Mouse (Mus musculus) left cerebral cortex, postnatal 25 days (tissue): Measurements from ENCODE around the gene Fgfr2. TPM values are rescaled to one million over a fixed set of nuclear protein-coding genes. Genes with fewer than 3 reads are reported as not detected.

Experiments
- DNase-seq, 2 experiments: peaks; one replicate each; pipeline ENCODE4 v3.0.0; 2022; ENCODE audit warnings: low spot score in 2 of 2, mixed read lengths in 1 of 2
- intact Hi-C: fragments of 180-260 bp; cut with DNase I; formaldehyde crosslinking; loops from one replicate; pipeline ENCODE4 v1.15.1; 2025
- total RNA-seq, 2 experiments: library from RNA; stranded (reverse); gene quantifications; 2 replicates each; pipeline ENCODE4 v1.2.3; 2021

The Fgfr2 gene
- total RNA-seq, 2 experiments from 2014 or later = 37.1 to 42.0 TPM

GRCm38 (mm10) chr7:131542872-131543622 is 1580.1 kb downstream of the Fgfr2 start:
- intact Hi-C loops = no loop called here
- no peak for DNase-seq

DNA sequence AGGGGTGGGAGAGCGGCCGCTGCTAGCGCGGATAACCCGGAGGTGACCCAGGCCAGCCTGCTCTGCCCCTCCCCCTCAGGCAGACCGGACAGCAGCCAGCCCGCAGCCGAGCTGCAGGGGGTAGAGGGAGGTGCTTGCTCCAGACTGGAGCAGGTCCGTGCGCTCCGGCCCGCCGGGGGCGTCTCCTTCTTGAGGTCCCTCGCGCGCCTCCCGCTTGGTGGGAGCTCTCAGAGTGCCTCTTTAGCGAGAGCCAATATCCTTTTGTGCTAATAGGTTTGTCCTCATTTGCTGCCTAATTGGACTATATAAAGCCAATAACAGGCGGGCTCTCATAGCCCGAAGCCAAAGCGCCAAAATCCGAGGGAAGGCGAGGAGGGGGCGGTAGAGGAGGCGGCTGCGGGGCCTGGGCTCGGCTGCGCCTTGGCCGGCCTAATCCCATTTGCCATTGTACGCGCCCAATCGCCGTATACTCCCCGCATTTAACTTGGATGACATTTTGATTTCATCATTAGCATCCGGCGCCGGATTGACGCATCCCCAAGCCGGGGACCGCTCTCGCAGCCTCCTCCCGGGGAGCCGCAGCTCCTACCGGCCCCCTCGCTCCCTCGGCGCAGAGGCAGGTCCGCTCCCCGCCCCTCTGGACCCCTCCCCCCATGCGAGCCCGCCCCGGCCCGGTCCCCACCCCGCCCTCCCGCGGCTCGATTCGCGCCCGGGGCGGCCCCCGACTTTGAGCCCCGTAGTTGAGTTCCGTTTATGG is 1580.9 kb downstream of the Fgfr2 start, which contains the start of gene Hmx3:
Gene Hmx3, plus strand, starts transcription at position 753 of the 757 bp plus-strand sequence.
- intact Hi-C loops = no loop called here
- DNase-seq = no peak

GRCm38 (mm10) chr7:131541184-131542114 is 1581.7 kb downstream of the Fgfr2 start:
- no peak for DNase-seq
- intact Hi-C loops = loop anchor here (2.0 kb wide), 1 partner anchor 109 kb away; no protein-coding TSS in a partner anchor

DNA sequence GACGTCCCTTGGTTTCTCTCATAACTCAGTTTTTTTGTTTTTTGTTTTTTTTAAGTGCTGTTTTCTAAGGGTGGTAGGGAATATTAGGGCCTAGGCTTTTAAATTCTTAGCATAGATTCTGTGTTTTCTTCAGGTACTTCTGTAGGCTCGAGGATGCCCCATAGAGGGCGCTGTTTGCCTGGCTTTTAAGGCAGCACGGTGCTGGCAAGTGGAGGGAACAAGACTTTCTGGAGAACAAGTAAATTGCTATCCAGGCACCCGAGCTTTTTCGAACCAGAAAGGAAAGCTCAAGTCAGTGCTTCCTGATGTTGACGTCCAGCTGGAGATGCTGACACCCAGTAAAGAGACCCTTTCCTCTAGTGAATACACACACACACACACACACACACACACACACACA is 1583.2 kb downstream of the Fgfr2 start:
- intact Hi-C loops = loop anchor here (1.0 to 2.0 kb wide), 2 partner anchors 107 to 342 kb away; no protein-coding TSS in a partner anchor
- peak; percentile 79 to 84 for DNase-seq

DNA sequence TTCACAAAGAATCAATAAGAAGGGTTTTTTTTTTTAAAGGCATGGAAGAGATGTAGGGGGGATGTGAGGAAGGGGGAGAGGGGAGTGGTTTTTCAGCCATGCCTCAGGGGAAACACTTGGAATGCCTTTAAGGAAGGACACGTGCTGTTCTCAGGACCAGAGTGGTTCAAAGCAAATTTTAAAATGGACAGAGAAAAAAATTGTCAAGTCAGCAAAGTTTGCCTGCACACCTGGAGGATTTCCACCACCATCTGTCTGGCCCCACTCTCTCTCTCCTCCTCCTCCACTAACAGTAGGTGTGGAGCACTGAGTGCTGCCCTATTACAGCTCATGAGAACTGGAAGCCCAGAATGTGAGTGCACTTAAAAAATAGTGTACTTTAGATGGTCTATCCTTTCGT is 1619.4 kb downstream of the Fgfr2 start:
- intact Hi-C loops = no loop called here
- DNase-seq = no peak

- intact Hi-C loops = no loop called here
- no peak for DNase-seq
These were observed 1644.7 kb downstream of the Fgfr2 start for GRCm38 (mm10) chr7:131478403-131478802.

GRCm38 (mm10) chr7:131477140-131477539 is 1646.0 kb downstream of the Fgfr2 start:
- intact Hi-C loops = no loop called here

DNA sequence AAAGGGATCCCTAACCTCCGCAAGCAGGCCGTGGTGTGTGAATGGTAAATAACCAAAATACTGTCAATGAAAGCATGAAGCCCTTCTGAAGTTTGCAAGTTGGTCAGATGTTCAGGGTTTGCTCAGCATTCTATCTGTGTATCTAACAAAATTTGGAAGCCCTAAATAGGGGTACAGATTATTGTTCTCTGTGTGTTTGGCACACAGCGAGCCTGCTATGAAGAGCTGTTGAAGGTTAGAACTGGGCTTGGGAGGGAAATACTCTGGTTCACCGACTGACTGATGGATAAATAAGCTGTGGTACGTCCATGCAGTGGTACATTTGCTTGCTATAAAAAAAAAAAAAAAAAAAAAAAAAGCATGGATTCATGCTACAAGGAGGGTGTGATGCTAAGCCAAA is 1651.6 kb downstream of the Fgfr2 start:
- intact Hi-C loops = no loop called here

More at GRCm38 (mm10) chr7:131477140-131477539, 1646.0 kb downstream of the Fgfr2 start:
- DNase-seq = no peak

GRCm38 (mm10) chr7:131469506-131469905 is 1653.6 kb downstream of the Fgfr2 start:
- DNase-seq = no peak

More for the DNA sequence above, 1651.6 kb downstream of the Fgfr2 start:
- no peak for DNase-seq

DNA sequence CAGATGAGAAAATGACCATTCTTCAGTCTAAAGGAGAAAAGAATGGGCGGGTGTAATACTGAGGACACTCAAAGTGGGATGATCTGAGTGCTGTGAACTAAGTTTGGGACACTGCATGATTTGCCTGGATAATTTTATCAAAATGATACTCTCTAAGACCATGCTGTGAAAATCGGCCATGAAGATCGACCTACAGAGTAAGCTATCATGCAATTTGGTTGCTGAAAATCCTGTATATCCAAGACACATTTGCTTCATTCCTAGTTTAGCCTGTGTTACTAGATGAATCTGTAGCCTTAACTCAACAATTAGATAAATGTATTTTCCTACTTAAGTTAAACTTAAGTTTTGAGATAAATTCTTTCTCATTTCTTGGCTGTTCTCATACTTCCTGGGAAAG is 1655.8 kb downstream of the Fgfr2 start:
- intact Hi-C loops = no loop called here
- DNase-seq = no peak

More at GRCm38 (mm10) chr7:131469506-131469905, 1653.6 kb downstream of the Fgfr2 start:
- intact Hi-C loops = no loop called here

GRCm38 (mm10) chr7:131465735-131466134 is 1657.4 kb downstream of the Fgfr2 start:
- intact Hi-C loops = no loop called here

GRCm38 (mm10) chr7:131465117-131465601 is 1658.0 kb downstream of the Fgfr2 start:
- no peak for DNase-seq
- intact Hi-C loops = no loop called here

More at GRCm38 (mm10) chr7:131465735-131466134, 1657.4 kb downstream of the Fgfr2 start:
- no peak for DNase-seq

- intact Hi-C loops = no loop called here
- DNase-seq = no peak
These were observed 1666.4 kb downstream of the Fgfr2 start for GRCm38 (mm10) chr7:131456714-131457113.

DNA sequence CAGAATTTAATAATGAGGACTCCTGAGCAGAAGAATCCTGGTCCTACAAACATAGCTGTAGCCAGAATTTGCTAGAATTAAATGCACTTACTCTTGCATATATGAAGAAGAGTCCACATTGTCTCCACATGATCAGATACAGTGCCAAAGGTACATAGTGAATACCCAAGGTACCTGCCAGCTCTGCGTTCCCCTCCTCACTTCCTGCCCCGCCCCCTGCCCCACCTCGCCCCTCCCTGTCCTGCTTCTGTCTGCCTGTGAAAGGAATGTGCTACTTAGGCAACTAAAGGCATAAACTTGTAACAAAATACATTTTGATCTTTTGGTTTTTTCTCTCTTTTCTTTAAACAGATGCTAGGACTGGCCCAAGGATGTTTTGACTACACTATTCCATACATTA is 1686.1 kb downstream of the Fgfr2 start:
- DNase-seq = no peak
- intact Hi-C loops = no loop called here

DNA sequence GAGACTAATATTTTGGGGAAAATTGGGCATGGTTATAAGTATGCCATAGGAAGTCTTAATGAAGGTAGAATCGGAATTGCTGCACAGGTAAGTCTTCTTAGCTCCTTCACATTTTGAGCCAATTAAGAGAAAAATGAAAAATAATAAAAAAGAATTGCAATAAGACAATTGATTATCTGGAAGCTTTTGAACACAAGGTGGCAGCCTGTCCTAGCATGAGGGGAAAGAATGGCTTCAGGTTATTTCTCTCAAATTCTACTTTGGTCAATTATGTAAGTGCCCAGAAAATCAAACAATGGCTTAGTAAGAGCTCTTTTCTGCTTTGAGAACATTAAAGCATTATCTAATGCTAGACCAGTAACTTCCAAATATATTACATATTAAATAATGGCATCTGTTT is 1688.9 kb downstream of the Fgfr2 start:
- no peak for DNase-seq
- intact Hi-C loops = no loop called here

GRCm38 (mm10) chr7:131432244-131432643 is 1690.9 kb downstream of the Fgfr2 start:
- intact Hi-C loops = loop anchor here (1.0 to 2.0 kb wide), 2 partner anchors 109 to 450 kb away; no protein-coding TSS in a partner anchor
- DNase-seq = peak; percentile 40 to 77

- intact Hi-C loops = no loop called here
- DNase-seq = no peak
These were observed 1695.8 kb downstream of the Fgfr2 start for GRCm38 (mm10) chr7:131427331-131427730.

- DNase-seq = no peak
- intact Hi-C loops = no loop called here
These were observed 1698.2 kb downstream of the Fgfr2 start for GRCm38 (mm10) chr7:131424912-131425311.

DNA sequence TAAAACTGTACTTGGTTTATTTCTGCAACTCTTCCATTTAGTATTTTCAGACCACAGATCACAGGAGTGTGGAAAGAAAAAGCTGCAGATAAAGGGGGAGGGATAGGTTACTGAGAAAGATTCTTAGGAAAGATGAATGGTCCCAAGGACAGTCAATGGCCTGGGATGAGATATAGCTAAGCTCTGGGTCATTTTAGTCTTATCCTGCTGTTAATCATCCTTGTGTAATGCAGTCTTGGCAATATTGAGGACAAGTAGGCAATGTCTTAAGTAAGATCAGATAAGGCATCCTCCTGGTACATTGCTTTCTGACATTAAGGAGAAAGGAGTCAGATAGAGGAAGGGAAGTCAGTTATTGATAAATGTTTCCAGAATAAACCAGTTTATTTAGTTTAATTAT is 1705.5 kb downstream of the Fgfr2 start:
- no peak for DNase-seq
- intact Hi-C loops = no loop called here
